Mouse (Mus musculus) hematopoietic stem cell, adult 5-6 weeks (primary cell): Measurements from ENCODE around the gene Med13l. TPM values are rescaled to one million over a fixed set of nuclear protein-coding genes. Genes with fewer than 3 reads are reported as not detected.
A peak's percentile ranks its signal among the peaks of the same experiment; 100 is the strongest.

ENCODE experiments used
- ATAC-seq, 2 experiments: fragments of 125-278 bp in 1 of 2; replicated peaks in 1 of 2; 2 replicates each; pipeline ENCODE4 v1.8.0; 2016 to 2017; ENCODE audit warnings: inconsistent platforms in 2 of 2, mild to moderate bottlenecking in 2 of 2, moderate number of reproducible peaks in 2 of 2, low read depth in 1 of 2, moderate TSS enrichment in 1 of 2; ENCODE audit not compliant: low FRiP score in 2 of 2, poor library complexity in 2 of 2, severe bottlenecking in 2 of 2, insufficient read depth in 1 of 2, low TSS enrichment in 1 of 2
- total RNA-seq: library from RNA; stranded (forward); fragments of 172-1452, 232-1000 nt; gene quantifications from 2 replicates; pipeline ENCODE4 v1.2.3, GENCODE M21; 2017

The Med13l gene
- total RNA-seq, 1 experiment from 2014 or later: 55.4 TPM

DNA sequence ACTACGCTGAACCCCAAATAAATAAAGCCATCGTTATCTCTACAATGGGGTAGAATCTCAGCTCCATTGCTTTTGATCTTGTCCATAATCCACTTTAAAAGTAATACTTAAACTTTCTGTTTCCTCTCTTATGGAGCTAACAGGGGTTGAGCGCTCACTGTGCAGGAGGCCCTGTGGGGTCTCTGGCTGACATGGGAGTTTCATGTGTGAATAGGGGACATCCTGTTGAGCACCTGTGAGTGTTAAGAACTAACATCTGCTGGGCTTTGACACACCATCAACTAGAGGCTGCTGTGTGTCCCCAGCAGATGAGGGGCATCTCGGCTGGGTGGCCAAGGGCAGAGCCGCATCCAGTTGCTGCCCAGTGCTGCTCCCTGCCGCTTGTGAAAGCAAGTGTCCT, 157.6 kb downstream of the Med13l start:
- no peak for ATAC-seq

DNA sequence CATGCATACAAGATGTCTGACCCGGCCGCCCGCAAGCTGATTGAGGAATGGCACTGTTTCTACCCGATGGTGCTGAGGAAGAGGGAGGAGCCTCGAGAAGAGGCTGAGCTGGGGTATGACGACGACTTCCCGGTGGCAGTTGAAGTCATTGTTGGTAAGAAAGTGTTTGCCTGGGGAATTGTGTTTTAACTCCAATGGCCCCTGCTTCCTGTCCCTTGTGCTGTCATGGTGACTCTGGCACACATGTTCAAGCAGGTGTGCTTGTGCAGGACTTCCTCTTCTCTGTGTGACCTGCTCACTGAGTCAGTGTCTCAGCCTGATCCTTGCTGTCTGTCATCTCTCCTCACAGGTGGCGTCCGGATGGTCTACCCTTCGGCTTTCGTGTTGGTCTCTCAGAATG, 160.9 kb downstream of the Med13l start:
- peak in 1 of 2 experiments; percentile 20; a peak in 1 of 4 replicates for ATAC-seq

DNA sequence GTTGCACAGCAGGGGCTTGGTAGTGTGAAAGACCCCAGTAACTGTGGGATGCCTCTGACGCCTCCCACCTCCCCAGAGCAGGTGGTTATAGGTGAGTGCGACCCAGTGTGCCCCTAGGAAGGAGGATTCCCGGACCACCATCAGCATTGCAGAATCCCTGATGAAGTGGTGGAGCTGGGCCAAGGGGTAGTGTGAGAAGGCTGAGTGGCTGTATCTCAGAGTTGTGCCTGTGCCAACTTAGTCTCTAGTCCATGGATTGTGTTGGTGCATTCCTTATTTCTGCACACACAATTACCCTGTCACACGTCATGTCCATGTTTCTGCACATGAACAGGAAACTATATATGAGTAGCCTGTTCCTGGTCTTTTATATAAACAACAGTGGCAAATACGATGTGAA, 161.4 kb downstream of the Med13l start:
- no peak for ATAC-seq

DNA sequence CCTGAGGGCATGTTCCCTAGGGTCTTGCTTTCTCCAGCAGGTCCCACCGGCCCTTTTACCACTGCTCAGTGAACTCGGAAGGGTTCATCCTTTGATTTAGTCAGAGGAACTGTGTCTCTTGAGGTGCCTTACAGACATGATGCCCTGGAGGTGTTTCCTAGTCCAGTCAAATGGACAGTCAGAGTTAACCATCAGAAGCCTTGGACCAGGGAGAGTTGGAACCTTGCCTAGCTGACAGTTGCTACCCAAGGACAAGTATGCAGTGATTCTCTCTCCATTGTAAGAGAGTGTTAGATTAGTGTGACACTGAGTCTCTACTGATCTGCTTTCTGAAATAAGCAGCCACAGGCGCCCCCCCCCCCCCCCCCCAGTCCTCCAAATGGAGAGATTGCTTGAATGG, 162.0 kb downstream of the Med13l start:
- no peak for ATAC-seq

DNA sequence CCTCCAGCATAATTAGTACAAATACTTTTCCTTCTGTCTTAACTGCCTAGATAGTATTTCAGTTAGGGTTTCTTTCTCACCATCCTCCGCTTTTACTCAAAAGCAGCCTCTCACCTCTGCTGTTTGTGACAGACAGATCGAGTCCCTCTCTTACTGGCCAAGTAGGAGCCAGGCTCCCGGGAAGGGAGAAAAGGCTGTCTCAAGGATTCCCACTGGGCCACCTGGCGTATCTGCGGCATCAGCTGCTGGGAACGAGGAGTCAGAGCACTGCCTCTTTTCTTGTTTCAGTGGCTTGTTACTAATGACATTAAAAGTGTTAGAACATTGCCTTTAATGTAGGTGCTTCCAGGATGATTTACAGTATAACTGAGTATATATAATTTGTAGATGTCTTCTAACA, 164.9 kb downstream of the Med13l start:
- no peak for ATAC-seq

- ATAC-seq: no peak
Observed at GRCm38 (mm10) chr5:118725886-118726505, 165.5 kb downstream of the Med13l start.

GRCm38 (mm10) chr5:118727336-118727735, 166.9 kb downstream of the Med13l start:
- ATAC-seq: no peak

DNA sequence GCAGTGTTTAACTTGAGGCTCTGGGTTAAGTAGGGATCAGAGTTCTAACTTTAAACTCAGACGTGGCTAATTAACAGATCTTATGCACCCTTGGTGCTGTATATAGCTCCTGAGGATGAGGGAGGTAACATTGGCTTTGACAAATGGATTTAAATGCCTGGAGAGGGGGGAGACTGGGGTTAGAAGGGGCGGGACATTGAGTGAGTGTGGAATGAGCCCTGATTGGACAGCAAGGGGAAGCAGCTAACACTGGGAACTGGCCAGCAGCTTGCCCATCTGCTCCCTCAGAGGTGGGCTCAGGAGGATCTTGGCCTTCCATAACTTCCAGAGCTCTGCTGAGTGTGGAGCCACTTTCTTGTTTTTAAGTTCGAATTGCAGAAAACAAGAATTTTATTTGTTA, 171.7 kb downstream of the Med13l start:
- ATAC-seq: no peak

DNA sequence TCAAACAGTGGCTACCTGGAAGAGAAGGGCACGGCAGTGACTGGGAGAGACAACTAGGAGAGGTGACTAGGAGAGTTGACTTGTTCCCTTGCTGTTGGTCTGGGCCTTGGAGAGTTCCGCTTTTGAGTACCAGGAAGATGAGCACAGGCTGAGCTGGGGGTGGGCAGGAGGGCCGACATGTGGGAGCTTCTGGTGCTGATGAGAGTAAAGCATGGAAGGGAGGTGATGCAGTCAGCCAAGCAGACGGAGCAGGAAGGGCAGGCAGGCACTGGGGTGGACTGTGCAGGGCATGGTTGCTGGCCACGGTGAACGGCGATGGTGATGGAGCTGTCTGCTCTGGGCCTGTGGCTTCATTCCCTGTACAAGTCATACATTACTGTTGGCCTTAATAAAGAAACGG, 172.2 kb downstream of the Med13l start:
- no peak for ATAC-seq

GRCm38 (mm10) chr5:118733566-118733965, 173.1 kb downstream of the Med13l start:
- ATAC-seq: no peak

DNA sequence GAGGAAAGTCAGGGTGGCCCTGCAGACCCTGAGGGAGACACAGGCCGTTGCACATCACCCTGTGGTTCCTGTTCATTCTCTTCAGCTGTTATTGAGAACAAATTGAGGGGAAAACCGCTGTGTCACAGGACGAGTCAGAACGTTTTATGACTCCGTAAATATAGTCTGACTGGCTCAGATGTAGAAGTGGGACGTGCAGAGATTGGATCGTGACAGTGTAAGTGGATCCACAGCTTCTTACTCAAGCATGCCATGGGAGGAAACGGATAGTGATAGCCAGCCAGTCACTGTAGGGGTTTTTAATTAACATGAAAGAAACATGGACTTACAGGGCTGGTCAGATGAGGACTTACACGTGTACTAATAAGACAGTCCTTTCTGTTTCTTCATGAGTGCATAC, 174.0 kb downstream of the Med13l start:
- ATAC-seq: no peak

DNA sequence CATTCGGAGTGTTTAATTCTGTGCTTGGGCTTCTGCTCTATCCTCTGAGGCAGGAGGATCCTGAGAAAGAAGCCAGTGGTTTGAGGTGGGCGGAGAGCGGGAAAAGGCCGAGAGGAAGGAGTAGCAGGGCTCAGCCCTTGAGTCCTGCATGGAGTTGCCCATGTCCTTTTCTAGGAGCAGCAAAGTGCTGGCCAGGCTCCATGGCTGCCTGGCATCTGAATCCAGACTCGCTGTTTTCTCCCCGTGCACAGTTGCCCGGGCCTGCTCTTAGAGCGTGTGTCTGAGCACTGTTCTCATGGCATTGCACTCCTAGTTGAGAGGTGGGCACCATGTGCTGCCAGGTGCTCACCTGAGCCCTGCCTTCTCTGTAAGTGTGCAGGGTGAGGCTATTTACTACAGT, 175.3 kb downstream of the Med13l start:
- ATAC-seq: no peak

GRCm38 (mm10) chr5:118737548-118737947, 177.1 kb downstream of the Med13l start:
- ATAC-seq: peak; percentile 63 to 72; a peak in 3 of 4 replicates

DNA sequence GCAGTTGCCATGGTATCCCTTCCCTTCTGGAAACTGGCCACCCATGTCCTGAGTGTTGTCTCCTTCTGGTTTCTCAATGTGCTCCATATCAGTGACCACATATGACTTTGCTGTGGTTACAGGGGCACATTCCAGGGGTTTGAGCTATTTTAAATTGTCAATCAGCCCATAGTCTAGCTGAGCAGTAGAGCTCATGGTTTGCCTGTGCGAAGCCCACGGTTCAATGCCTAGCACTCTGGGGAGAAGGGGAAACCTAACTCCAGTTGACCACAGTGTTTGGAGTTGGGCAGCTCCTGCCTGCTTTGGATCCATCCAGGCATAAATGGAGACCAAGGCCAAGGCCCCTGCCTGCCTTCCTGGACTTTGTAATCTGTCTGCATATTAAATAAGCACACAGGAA, 182.6 kb downstream of the Med13l start:
- no peak for ATAC-seq

GRCm38 (mm10) chr5:118747026-118747425, 186.5 kb downstream of the Med13l start:
- ATAC-seq: no peak

DNA sequence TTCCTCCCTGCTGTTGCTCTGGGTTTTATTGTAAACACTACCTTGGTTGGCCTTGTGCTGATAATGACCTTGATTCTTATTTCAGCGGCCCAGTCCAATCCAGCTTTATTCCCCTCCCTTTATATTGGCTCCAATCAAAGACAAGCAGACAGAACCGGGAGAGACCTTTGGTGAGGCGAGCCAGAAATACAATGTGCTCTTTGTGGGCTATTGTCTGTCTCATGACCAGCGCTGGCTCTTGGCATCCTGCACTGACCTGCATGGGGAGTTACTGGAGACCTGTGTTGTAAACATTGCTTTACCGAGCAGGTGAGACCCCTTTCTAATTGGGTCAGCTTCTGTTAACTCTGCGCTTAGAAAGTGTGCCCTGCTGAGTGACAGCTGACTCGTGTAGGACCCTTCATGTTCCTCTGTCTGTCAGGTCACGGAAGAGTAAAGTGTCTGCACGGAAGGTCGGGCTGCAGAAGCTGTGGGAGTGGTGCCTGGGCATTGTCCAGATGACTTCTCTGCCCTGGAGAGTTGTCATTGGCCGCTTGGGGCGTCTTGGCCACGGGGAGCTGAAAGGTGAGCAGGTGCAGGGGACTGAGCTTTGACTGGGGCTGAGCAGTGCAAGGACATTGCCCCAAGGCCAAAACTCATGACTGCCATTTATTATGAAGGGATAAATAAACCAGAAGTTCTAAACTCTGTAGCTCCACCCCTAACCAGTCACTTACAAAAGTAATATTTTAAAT, 191.1 kb downstream of the Med13l start:
- no peak for ATAC-seq

- ATAC-seq: no peak
Observed at GRCm38 (mm10) chr5:118752868-118753267, 192.4 kb downstream of the Med13l start.

GRCm38 (mm10) chr5:118753471-118754044, 193.1 kb downstream of the Med13l start:
- no peak for ATAC-seq
